Mouse (Mus musculus): Measurements from ENCODE around the gene Acvr1b. TPM values are rescaled to one million over a fixed set of nuclear protein-coding genes. Genes with fewer than 3 reads are reported as not detected.

The Acvr1b gene
- total RNA-seq, 4 experiments from 2014 or later: 100 to 118 (median 110) TPM

- peak; percentile 87 to 89 for DNase-seq (ENCODE audit: low spot score in 2 of 2)
These were observed 50.4 kb downstream of the Acvr1b start, which contains the start of gene Grasp for GRCm38 (mm10) chr15:101224006-101224906. TSS of gene Grasp (plus strand) at chr15:101224188.

DNA sequence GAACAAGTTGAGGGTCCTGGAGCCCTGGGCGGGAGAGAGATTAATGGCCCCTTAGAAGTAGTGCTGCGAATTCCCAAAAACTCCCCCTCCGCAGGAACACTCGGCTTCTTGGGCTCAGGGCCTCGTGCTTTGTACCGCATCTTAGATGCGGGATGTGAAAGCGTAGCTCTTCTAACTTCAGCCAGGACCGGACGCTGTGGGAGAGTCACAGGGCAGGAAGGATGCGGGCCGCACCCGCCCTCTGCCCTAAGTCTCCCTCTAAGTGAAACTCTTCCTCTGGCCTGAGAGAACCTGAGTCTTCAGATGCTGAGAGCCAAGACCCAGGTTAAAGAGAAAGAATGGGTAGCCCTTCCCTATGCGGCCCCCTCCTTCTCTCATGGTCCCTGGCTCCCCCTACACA, 51.1 kb downstream of the Acvr1b start:
- no peak for DNase-seq (ENCODE audit: low spot score in 2 of 2)

DNA sequence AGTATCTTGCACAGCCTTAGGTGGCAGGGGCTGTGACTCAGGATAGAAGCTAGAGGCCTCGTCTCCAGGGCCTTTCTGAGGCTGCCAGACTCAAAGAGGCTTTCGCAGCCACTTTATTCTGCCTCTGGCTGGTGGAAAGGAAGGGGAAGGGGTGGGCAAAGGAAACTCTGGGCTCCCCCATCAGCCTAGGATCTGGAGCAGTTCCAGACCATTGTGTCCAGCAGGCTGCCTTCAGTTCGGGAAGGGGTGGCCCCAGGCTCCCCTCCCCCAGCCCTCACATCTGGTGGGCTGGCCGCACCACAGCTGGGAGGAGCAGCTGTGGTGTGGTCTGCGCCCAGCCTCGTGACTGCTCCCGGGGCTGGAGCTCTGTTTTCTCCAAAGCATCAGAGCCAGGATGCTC, 54.1 kb downstream of the Acvr1b start:
- DNase-seq (ENCODE audit: low spot score in 2 of 2): no peak

- DNase-seq (ENCODE audit: low spot score in 2 of 2): no peak
These were observed 55.2 kb downstream of the Acvr1b start for GRCm38 (mm10) chr15:101228866-101229590.

GRCm38 (mm10) chr15:101230503-101230902, 56.6 kb downstream of the Acvr1b start:
- no peak for DNase-seq (ENCODE audit: low spot score in 2 of 2)

GRCm38 (mm10) chr15:101230995-101231647, 57.3 kb downstream of the Acvr1b start:
- no peak for DNase-seq (ENCODE audit: low spot score in 2 of 2)

GRCm38 (mm10) chr15:101231648-101232180, 57.8 kb downstream of the Acvr1b start:
- no peak for DNase-seq (ENCODE audit: low spot score in 2 of 2)

- no peak for DNase-seq (ENCODE audit: low spot score in 2 of 2)
These were observed 58.7 kb downstream of the Acvr1b start for GRCm38 (mm10) chr15:101232607-101233006.

DNA sequence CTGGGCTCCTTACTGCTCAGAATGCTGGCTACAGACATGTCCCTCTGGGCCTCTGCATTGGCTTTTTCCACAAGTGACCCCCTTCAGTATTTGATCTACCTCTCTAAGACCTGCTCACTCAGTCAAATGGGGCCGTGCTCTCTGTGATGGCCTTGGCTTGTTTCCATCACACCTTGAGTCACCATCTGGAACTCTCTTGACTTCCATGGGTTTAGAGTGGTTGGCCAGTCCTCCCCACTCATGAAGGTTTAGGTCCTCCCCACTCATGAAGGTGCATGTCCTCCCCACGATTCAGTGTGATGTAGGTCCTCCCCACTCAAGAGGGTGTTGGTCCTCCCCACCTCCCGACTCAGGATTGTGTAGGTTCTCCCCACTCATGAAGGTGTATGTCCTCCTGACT, 59.3 kb downstream of the Acvr1b start:
- DNase-seq (ENCODE audit: low spot score in 2 of 2): no peak

DNA sequence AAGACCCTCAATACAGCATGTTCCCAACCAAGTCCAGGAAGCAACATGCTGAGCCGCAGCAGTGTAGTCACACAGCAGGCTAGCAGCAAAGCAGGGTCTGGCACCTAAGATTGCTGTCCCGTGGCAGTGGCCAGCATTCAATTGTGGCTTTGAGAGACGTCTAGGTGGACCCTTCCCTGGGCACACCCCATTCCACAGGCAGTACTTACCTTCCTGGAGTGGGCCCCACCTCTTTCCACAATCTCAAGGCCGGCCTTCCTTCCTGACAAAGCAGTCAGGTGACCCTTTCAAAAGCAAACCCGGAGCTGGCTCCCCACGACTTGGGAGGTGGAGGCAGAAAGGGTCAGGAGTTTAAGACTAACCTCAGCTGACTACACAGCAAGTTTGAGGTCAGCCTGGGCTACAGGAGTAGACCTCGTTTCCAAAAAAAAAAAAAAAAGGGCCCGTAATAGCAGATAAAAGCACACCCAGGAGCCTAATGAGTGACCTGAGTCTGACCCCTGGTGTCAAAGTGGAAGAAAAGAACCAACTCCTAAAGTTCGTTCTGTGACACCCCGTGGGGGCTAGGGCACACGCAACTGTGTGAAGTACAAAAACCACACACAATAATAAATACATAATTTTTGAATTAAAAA, 59.9 kb downstream of the Acvr1b start:
- DNase-seq (ENCODE audit: low spot score in 2 of 2): no peak

- DNase-seq (ENCODE audit: low spot score in 2 of 2): no peak
These were observed 60.9 kb downstream of the Acvr1b start for GRCm38 (mm10) chr15:101234611-101235341.

GRCm38 (mm10) chr15:101235342-101235698, 61.5 kb downstream of the Acvr1b start:
- no peak for DNase-seq (ENCODE audit: low spot score in 2 of 2)

DNA sequence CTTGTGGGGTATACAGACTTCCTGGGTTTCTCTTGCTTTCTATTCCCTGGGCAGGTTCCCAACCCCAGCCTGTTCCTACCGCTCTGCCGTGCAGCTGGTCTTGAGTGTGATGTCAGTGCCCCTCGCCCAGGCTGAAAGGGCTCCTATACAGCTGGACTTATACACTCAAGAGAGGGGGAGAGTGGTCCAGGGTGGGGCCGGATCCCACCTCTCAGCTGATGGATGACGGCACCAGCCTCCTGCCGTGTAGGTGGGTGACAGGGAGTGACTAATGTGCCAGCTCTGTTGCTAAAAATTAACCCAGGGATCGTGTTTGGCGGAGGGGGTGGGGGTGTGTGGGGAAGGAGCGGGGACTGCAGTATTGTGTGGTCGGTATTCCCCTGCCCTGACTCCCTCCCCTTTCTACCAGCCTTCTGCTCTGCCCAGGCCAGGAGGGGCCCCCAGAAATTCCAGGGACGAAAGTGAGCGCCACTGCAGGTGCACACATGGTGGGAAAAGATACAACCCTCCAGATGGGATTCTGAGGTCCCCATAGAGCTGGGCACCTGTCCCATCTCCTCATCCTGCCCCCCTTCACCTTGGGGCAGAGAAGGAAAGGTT, 62.0 kb downstream of the Acvr1b start:
- DNase-seq (ENCODE audit: low spot score in 2 of 2): peak in 1 of 2 experiments; percentile 82

- DNase-seq (ENCODE audit: low spot score in 2 of 2): no peak
These were observed 63.0 kb downstream of the Acvr1b start for GRCm38 (mm10) chr15:101236878-101237277.

DNA sequence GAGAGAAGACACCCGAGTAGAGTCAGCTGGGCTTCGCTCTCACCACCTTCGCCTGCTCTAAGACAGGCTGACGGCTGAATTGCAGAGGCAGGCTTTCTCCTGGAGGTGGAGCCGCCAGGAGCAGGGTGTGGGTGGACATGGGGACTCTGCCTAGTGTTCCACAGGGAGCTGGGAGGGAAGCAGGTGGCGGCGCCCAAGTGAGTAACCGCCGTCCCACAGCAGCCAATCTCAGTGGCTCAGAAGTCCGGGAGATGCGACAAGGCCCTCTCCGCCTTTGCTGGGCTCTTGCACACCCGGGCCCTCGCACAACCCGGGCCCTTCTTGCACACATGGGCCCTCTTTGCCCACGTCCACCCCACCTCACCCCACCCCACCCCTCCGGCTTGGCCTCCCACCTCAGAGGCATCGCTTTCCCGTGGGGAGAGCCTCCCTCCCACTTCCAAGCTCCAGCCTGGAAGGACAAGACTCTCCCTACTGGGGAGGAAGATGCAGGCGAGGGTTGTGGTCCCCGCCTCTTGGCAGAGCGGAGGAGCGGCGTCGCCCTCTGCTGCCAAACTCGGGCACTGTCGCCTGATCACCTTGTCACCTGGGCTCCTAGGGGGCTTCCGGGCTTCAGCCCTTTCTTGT, 65.1 kb downstream of the Acvr1b start:
- DNase-seq (ENCODE audit: low spot score in 2 of 2): peak in 1 of 2 experiments; percentile 90

GRCm38 (mm10) chr15:101239821-101240220, 66.0 kb downstream of the Acvr1b start:
- no peak for DNase-seq (ENCODE audit: low spot score in 2 of 2)

DNA sequence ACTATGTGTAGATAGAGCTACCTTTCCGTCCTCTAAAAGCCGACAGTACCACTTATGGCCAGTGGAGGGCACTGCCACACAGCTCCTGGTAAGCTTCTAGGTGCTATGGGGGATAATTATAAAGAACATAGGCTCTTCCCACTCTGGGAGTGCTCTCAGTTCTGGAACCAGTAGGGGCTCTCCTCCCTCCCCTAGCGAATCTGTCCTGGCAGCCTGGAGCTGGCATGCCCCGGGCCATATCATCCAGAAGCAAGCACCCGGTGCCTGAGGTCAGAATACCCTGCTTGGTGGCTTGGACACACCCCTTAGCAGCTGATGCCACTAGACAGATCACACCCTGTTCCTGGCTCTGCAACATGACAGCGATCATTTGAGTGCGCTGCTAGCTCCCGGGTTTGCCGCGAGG, 66.9 kb downstream of the Acvr1b start:
- DNase-seq (ENCODE audit: low spot score in 2 of 2): peak; percentile 87 to 96

- no peak for DNase-seq (ENCODE audit: low spot score in 2 of 2)
These were observed 67.4 kb downstream of the Acvr1b start for GRCm38 (mm10) chr15:101241236-101241635.

- DNase-seq (ENCODE audit: low spot score in 2 of 2): no peak
These were observed 68.0 kb downstream of the Acvr1b start for GRCm38 (mm10) chr15:101241853-101242252.

GRCm38 (mm10) chr15:101242645-101243044, 68.8 kb downstream of the Acvr1b start:
- DNase-seq (ENCODE audit: low spot score in 2 of 2): no peak
